Mouse (Mus musculus) megakaryocyte progenitor cell, adult 5-6 weeks (primary cell): Measurements from ENCODE around the gene Hbb-bh1. TPM values are rescaled to one million over a fixed set of nuclear protein-coding genes. Genes with fewer than 3 reads are reported as not detected.
"Not testable (repeated sequence)": the region's sequence is repeated elsewhere in the genome, so short reads cannot be mapped to it uniquely, and the experiment has no call there.

Source experiments
- ATAC-seq: replicated peaks from 2 replicates; pipeline ENCODE4 v1.8.0; 2016; ENCODE audit warnings: mild to moderate bottlenecking, moderate TSS enrichment, inconsistent platforms; ENCODE audit not compliant: poor library complexity
- total RNA-seq, 2 experiments: library from RNA; stranded (forward) in 1 of 2; stranded (reverse) in 1 of 2; fragments of 157-497, 149-512 nt in 1 of 2; fragments of 200-1000 nt in 1 of 2; gene quantifications; 2 replicates each; pipeline versions ENCODE4 v1.2.3 to v1.2.4; 2015 to 2017

The Hbb-bh1 gene
- total RNA-seq, 2 experiments from 2014 or later = not detected

- ATAC-seq = peak; percentile 32
These were observed 29.8 kb downstream of the Hbb-bh1 start for GRCm38 (mm10) chr7:103813152-103813551.

DNA sequence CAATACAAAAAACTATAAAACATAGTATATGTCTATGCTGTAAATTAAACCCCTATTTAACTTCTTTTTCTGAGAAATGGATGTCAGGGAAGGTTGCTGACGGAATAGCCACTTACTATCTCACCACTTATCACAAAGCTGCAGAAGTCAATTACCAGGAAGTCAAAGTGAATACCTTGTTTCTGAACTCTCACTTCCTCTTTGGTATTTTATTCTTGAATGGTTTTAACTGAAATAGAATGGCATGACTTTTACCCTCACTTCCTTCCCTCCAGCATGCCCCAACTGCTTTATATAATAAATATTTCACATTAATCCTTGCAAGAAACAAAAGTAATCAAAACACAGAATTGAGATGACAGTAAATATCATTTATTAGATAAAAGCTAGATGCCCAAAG is 30.8 kb downstream of the Hbb-bh1 start:
- ATAC-seq = peak; percentile 62

DNA sequence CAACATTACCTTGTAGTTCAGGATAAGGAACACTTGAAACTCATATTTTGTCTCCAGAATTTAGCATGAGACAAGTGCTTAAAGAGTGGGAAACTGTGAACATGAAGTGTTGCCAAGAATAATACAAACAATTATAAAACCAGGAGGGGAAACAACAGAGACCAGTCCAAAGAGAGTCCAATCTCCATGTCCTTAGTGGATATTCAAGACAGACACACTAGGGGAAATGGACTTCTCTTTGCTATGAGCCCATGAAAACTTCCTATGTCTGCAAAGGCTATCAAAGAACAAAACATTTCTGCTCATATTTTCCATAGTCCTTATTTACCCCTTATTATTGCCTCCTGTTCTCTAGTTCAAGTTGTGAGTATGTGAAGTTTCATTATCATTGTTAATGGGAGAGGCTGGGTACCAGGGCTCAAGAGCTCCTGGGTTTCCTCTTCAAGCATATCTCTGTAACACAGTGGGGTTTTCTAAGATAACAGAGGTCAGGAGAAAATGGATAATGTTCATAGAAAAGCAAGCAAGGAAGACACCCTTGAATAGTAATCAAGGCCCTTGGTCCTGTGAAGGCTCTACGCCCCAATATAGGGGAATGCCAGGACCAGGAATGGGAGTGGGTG is 31.6 kb downstream of the Hbb-bh1 start:
- peak; percentile 45 for ATAC-seq

GRCm38 (mm10) chr7:103810746-103811145 is 32.2 kb downstream of the Hbb-bh1 start:
- no peak for ATAC-seq

GRCm38 (mm10) chr7:103810296-103810695 is 32.7 kb downstream of the Hbb-bh1 start:
- no peak for ATAC-seq

DNA sequence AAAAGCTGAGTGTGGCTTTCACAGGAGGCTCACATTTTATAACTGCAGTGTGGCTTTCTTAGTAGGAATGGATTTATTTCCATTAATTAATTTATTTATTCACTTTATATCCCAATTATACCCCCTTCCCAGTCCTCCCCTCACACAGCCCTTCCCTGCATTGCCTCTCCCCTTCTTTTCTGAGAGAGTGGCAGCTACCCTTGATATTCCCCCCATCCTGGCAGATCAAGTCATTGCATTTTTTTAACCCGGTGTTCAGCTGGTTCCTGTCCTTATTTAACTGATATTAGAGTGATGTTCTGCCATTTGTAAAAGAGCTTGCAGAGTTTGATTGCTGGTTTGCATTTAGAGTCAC is 33.2 kb downstream of the Hbb-bh1 start:
- ATAC-seq = no peak

DNA sequence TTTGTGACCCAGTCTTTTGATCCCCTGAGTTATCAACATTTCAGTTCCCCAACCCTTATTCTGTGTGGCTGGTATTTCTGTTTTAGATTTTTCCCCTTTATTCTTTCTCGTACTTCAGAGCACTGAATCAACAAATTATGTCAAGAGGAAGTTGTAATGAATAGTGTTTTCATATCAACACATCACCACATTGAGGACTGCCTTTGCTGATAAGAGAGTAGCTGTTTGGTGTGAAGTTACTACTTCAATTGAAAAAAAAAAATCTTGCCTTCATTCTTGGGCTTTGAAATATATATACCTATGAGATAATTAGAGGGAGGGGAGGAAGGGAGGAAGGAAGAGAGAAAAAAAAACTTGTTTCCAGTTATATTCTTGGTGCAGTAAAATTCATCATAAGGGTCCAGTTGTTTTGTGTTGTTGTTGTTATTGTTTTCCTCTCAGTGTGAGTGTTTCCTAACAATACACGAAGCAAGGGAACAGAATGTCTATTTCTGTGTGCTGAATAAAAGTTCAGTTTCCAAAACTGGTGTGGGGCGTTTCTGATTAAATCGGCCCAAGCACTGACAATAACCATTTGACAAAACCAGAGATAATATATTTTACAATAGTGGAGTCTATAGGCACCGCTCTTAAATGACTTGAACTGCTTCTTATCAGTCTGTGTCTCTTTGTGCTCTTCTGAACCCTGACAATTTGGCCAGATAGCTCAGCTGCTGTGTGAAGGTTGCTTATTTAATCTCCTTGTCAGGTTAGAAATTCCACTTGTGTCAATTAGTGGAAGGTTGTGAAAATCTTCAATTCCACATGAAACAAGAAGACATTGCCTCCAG is 33.8 kb downstream of the Hbb-bh1 start:
- peak; percentile 51 for ATAC-seq

DNA sequence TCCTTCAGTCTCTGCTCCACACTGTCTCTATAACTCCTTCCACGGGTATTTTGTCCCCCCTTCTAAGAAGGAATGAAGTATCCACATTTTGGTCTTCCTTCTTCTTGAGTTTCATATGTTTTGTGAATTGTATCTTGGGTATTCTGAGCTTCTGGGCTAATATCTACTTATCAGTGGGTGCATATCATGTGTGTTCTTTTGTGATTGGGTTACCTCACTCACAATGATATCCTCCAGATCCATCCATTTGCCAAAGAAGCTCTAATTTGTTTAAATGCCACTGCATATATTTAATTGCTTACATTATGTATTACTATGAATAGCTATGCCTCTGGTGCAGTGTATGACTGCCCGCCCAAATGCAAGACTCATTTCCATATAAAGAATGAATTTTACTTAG is 34.8 kb downstream of the Hbb-bh1 start:
- not testable (repeated sequence) for ATAC-seq

DNA sequence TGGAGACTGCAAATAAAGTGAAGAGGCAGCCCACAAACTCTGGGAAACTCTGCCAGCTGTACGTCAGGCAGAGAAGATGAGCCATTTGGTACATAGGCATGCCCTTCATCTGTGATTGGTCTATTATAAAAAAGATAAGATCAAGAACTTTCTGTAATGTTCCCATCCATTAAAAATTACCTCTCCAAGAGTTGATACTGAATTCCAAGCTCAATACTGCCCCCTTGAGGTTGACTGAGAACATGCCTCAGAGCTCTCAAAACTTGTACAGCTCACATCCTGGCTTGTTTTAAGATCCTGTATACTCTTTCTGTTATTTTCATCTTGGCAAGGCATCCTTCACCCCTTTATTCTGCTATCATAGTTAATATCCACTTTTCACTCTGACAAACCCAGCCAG is 36.1 kb downstream of the Hbb-bh1 start:
- peak; percentile 64 for ATAC-seq

GRCm38 (mm10) chr7:103792669-103793388 is 50.1 kb downstream of the Hbb-bh1 start:
- ATAC-seq = peak; percentile 100

GRCm38 (mm10) chr7:103791721-103792120 is 51.2 kb downstream of the Hbb-bh1 start, which contains the start of gene Olfr67:
Gene Olfr67, minus strand, starts transcription at chr7:103791821.
- no peak for ATAC-seq

Other genes with a start within 250 kb of the Hbb-bh1 start
Only the 30 nearest of the 32 such genes appear.
- not detected in 2 replicates for gene Olfr620, start 230.6 kb downstream of the Hbb-bh1 start, total RNA-seq (2015)
- gene Olfr620, start 230.6 kb downstream of the Hbb-bh1 start, total RNA-seq (2017) = not detected in 2 replicates
- gene Olfr622, start 200.5 kb downstream of the Hbb-bh1 start, total RNA-seq (2015) = not detected in 2 replicates
- gene Olfr622, start 200.5 kb downstream of the Hbb-bh1 start, total RNA-seq (2017) = not detected in 2 replicates
- not detected in 2 replicates for gene Olfr623, start 179.5 kb downstream of the Hbb-bh1 start, total RNA-seq (2015)
- gene Olfr623, start 179.5 kb downstream of the Hbb-bh1 start, total RNA-seq (2017) = not detected in 2 replicates
- gene Olfr624, start 172.0 kb downstream of the Hbb-bh1 start, total RNA-seq (2015) = 0.02 TPM in 1 of 2 replicates, not detected in the other
- gene Olfr624, start 172.0 kb downstream of the Hbb-bh1 start, total RNA-seq (2017) = 0.12 TPM in 1 of 2 replicates, not detected in the other
- not detected in 2 replicates for gene Olfr625-ps1, start 160.4 kb downstream of the Hbb-bh1 start, total RNA-seq (2015)
- gene Olfr625-ps1, start 160.4 kb downstream of the Hbb-bh1 start, total RNA-seq (2017) = not detected in 2 replicates
- gene Olfr243, start 128.5 kb downstream of the Hbb-bh1 start, total RNA-seq (2015) = not detected in 2 replicates
- not detected in 2 replicates for gene Olfr243, start 128.5 kb downstream of the Hbb-bh1 start, total RNA-seq (2017)
- not detected in 2 replicates for gene Olfr628, start 112.8 kb downstream of the Hbb-bh1 start, total RNA-seq (2015)
- not detected in 2 replicates for gene Olfr628, start 112.8 kb downstream of the Hbb-bh1 start, total RNA-seq (2017)
- not detected in 2 replicates for gene Olfr629, start 98.2 kb downstream of the Hbb-bh1 start, total RNA-seq (2015)
- gene Olfr629, start 98.2 kb downstream of the Hbb-bh1 start, total RNA-seq (2017) = not detected in 2 replicates
- gene Olfr630, start 85.8 kb downstream of the Hbb-bh1 start, total RNA-seq (2015) = not detected in 2 replicates
- gene Olfr630, start 85.8 kb downstream of the Hbb-bh1 start, total RNA-seq (2017) = not detected in 2 replicates
- gene Olfr69, start 71.6 kb downstream of the Hbb-bh1 start, total RNA-seq (2015) = not detected in 2 replicates
- gene Olfr69, start 71.6 kb downstream of the Hbb-bh1 start, total RNA-seq (2017) = not detected in 2 replicates
- not detected in 2 replicates for gene Olfr68, start 63.5 kb downstream of the Hbb-bh1 start, total RNA-seq (2015)
- gene Olfr68, start 63.5 kb downstream of the Hbb-bh1 start, total RNA-seq (2017) = not detected in 2 replicates
- gene Olfr67, start 51.3 kb downstream of the Hbb-bh1 start, total RNA-seq (2015) = not detected in 2 replicates
- not detected in 2 replicates for gene Olfr67, start 51.3 kb downstream of the Hbb-bh1 start, total RNA-seq (2017)
- gene Hbb-bt, start 29.2 kb downstream of the Hbb-bh1 start, total RNA-seq (2015) = 16.9 and 36.5 TPM in 2 replicates
- gene Hbb-bt, start 29.2 kb downstream of the Hbb-bh1 start, total RNA-seq (2017) = 0.71 and 3.5 TPM in 2 replicates
- gene Hbb-bs, start 15.1 kb downstream of the Hbb-bh1 start, total RNA-seq (2015) = 25.1 and 66.9 TPM in 2 replicates
- gene Hbb-bs, start 15.1 kb downstream of the Hbb-bh1 start, total RNA-seq (2017) = 7.5 and 24.0 TPM in 2 replicates
- not detected in 2 replicates for gene Hbb-bh2, start 2.6 kb downstream of the Hbb-bh1 start, total RNA-seq (2015)
- not detected in 2 replicates for gene Hbb-bh2, start 2.6 kb downstream of the Hbb-bh1 start, total RNA-seq (2017)
- gene Hbb-y, start 10.1 kb upstream of the Hbb-bh1 start, total RNA-seq (2015) = not detected in 2 replicates
- gene Hbb-y, start 10.1 kb upstream of the Hbb-bh1 start, total RNA-seq (2017) = not detected in 2 replicates
- not detected in 2 replicates for gene Olfr66, start 43.1 kb upstream of the Hbb-bh1 start, total RNA-seq (2015)
- gene Olfr66, start 43.1 kb upstream of the Hbb-bh1 start, total RNA-seq (2017) = not detected in 2 replicates
- not detected in 2 replicates for gene Olfr64, start 51.3 kb upstream of the Hbb-bh1 start, total RNA-seq (2015)
- gene Olfr64, start 51.3 kb upstream of the Hbb-bh1 start, total RNA-seq (2017) = not detected in 2 replicates
- gene Olfr65, start 60.3 kb upstream of the Hbb-bh1 start, total RNA-seq (2015) = not detected in 2 replicates
- gene Olfr65, start 60.3 kb upstream of the Hbb-bh1 start, total RNA-seq (2017) = not detected in 2 replicates
- gene Olfr631, start 85.7 kb upstream of the Hbb-bh1 start, total RNA-seq (2015) = not detected in 2 replicates
- not detected in 2 replicates for gene Olfr631, start 85.7 kb upstream of the Hbb-bh1 start, total RNA-seq (2017)
- gene Olfr632, start 91.2 kb upstream of the Hbb-bh1 start, total RNA-seq (2015) = not detected in 2 replicates
- gene Olfr632, start 91.2 kb upstream of the Hbb-bh1 start, total RNA-seq (2017) = not detected in 2 replicates
- gene Olfr633, start 101.3 kb upstream of the Hbb-bh1 start, total RNA-seq (2015) = not detected in 2 replicates
- not detected in 2 replicates for gene Olfr633, start 101.3 kb upstream of the Hbb-bh1 start, total RNA-seq (2017)
- not detected in 2 replicates for gene Olfr635, start 128.0 kb upstream of the Hbb-bh1 start, total RNA-seq (2015)
- gene Olfr635, start 128.0 kb upstream of the Hbb-bh1 start, total RNA-seq (2017) = not detected in 2 replicates
- not detected in 2 replicates for gene Olfr638, start 155.6 kb upstream of the Hbb-bh1 start, total RNA-seq (2015)
- gene Olfr638, start 155.6 kb upstream of the Hbb-bh1 start, total RNA-seq (2017) = not detected in 2 replicates
- gene Olfr639, start 174.1 kb upstream of the Hbb-bh1 start, total RNA-seq (2015) = 0.02 TPM in 1 of 2 replicates, not detected in the other
- not detected in 2 replicates for gene Olfr639, start 174.1 kb upstream of the Hbb-bh1 start, total RNA-seq (2017)
- gene Olfr640, start 182.4 kb upstream of the Hbb-bh1 start, total RNA-seq (2015) = not detected in 2 replicates
- gene Olfr640, start 182.4 kb upstream of the Hbb-bh1 start, total RNA-seq (2017) = not detected in 2 replicates
- gene Olfr641, start 192.3 kb upstream of the Hbb-bh1 start, total RNA-seq (2015) = not detected in 2 replicates
- not detected in 2 replicates for gene Olfr641, start 192.3 kb upstream of the Hbb-bh1 start, total RNA-seq (2017)
- not detected in 2 replicates for gene Olfr642, start 209.5 kb upstream of the Hbb-bh1 start, total RNA-seq (2015)
- not detected in 2 replicates for gene Olfr642, start 209.5 kb upstream of the Hbb-bh1 start, total RNA-seq (2017)
- gene 4930516K23Rik, start 218.3 kb upstream of the Hbb-bh1 start, total RNA-seq (2015) = not detected in 2 replicates
- gene 4930516K23Rik, start 218.3 kb upstream of the Hbb-bh1 start, total RNA-seq (2017) = not detected in 2 replicates
- gene Olfr644, start 228.7 kb upstream of the Hbb-bh1 start, total RNA-seq (2015) = not detected in 2 replicates
- not detected in 2 replicates for gene Olfr644, start 228.7 kb upstream of the Hbb-bh1 start, total RNA-seq (2017)